Mouse (Mus musculus): Measurements from ENCODE around the gene Grik3. TPM values are rescaled to one million over a fixed set of nuclear protein-coding genes. Genes with fewer than 3 reads are reported as not detected.
A peak's percentile ranks its signal among the peaks of the same experiment; 100 is the strongest.

The Grik3 gene
- total and polyA plus RNA-seq, 2 experiments from 2014 or later: 3.3 to 24.6 TPM

DNA sequence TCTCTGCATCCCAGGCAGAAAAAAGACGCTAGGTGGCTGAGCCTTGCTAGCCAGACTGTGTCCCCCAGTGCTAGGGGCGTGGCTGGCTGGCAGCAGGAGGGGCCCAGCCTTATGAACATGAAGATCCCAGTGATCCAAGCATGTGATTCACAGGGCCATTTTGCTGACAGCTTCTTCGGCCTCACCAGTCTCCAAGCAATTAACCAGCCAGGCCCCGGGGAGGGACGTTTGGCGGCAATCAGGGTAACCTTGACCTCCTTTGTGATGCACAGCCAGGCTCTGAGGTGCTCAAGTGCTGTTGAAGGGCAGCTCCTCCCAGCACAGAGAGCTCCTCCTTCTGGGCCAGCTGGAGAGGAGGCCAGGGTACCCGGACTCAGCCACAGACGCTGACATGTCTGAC is 43.9 kb downstream of the Grik3 start:
- 16% methylated on average over 8 of the region's 8 CpGs for WGBS
- Histone ChIP-seq H3K9ac (replicated peaks; ENCODE audit: low read length, poor library complexity, severe bottlenecking) (no peak overlapping the region), H3K27me3 (ENCODE audit: insufficient read depth, low read length) (no peaks in the 10 kb centered on the region), H3K27ac (ENCODE audit: low read depth, low read length) (no peak overlapping the region), H3K4me1 (ENCODE audit: insufficient read depth, low read length) (no peaks in the 10 kb centered on the region; the same call in 1 of the 2 replicates), H3K4me3 (ENCODE audit: low read depth, low read length) (no peak overlapping the region), H3K36me3 (ENCODE audit: insufficient read depth, low read length) (no peaks in the 10 kb centered on the region), H3K4me2 (ENCODE audit: low read depth, low read length, poor library complexity, severe bottlenecking) (no peak overlapping the region), H3K9me3 (ENCODE audit: low read length) (no peaks in the 10 kb centered on the region)
- ATAC-seq (ENCODE audit: low FRiP score) (peak; percentile 25; the same call in 1 of the 2 replicates), DNase-seq (ENCODE audit: low spot score) (peak; percentile 24)
- TF ChIP-seq CTCF (IDR thresholded peaks at IDR 0.05): no peak

DNA sequence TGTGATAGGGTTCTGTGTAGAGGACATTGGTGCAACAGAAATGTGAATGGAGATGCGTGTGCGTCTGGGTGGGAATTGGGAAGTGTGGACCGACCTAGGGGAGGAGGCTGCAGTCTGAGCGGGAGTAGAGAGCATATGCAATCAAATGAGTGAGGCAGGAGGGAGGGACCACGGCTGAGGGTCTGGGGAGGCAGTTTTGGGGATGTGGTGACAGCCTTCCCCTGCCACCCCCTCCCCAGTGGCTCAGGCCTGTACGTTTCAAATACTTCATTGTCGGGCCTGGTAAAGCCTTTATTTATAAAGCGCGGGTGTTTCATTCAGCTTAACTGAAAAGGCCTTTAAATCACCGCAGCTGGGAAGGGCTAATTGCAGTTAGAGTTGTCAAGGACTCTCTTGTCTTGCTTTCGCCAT is 44.5 kb downstream of the Grik3 start:
- 15% methylated on average over 11 of the region's 11 CpGs for WGBS
- Histone ChIP-seq H3K36me3 (ENCODE audit: insufficient read depth, low read length) (no peaks in the 10 kb centered on the region), H3K4me3 (ENCODE audit: low read depth, low read length) (no peak overlapping the region), H3K27me3 (ENCODE audit: insufficient read depth, low read length) (no peaks in the 10 kb centered on the region), H3K9me3 (ENCODE audit: low read length) (no peaks in the 10 kb centered on the region), H3K9ac (replicated peaks; ENCODE audit: low read length, poor library complexity, severe bottlenecking) (no peak overlapping the region), H3K27ac (ENCODE audit: low read depth, low read length) (no peak overlapping the region), H3K4me2 (ENCODE audit: low read depth, low read length, poor library complexity, severe bottlenecking) (no peak overlapping the region), H3K4me1 (ENCODE audit: insufficient read depth, low read length) (no peaks in the 10 kb centered on the region; the same call in 1 of the 2 replicates)
- TF ChIP-seq CTCF (IDR thresholded peaks at IDR 0.05): no peak
- ATAC-seq (ENCODE audit: low FRiP score): 0 out of 2 replicates have a peak, but pooled peaks have one; percentile 44
- DNase-seq (ENCODE audit: low spot score): peak; percentile 58

DNA sequence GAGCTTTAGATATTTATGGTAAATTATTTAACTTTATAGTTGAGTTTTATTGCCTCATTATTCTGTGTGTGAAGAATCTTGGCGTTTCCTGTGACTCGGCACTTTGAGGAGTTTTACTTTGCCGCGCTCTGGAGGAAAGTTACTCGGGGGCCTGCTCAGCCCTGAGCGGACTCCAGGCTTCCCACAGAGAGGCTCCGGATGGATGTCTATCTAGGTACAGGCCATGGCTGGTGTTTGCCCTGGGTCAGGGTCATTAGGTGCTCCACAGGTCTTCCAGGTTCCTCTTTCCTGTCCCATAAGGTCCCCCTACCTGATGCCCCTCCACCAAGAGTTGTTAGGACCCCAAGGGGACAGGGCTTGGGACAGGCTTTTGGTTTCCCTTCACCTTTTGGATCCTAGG is 45.0 kb downstream of the Grik3 start:
- ATAC-seq (ENCODE audit: low FRiP score): no peak
- Histone ChIP-seq H3K9ac (replicated peaks; ENCODE audit: low read length, poor library complexity, severe bottlenecking) (no peak overlapping the region), H3K4me1 (ENCODE audit: insufficient read depth, low read length) (no peaks in the 10 kb centered on the region; the same call in 1 of the 2 replicates), H3K4me3 (ENCODE audit: low read depth, low read length) (no peak overlapping the region), H3K27ac (ENCODE audit: low read depth, low read length) (no peak overlapping the region), H3K4me2 (ENCODE audit: low read depth, low read length, poor library complexity, severe bottlenecking) (no peak overlapping the region), H3K27me3 (ENCODE audit: insufficient read depth, low read length) (no peaks in the 10 kb centered on the region), H3K36me3 (ENCODE audit: insufficient read depth, low read length) (no peaks in the 10 kb centered on the region), H3K9me3 (ENCODE audit: low read length) (no peaks in the 10 kb centered on the region)
- DNase-seq (ENCODE audit: low spot score): no peak
- no peak for TF ChIP-seq CTCF (IDR thresholded peaks at IDR 0.05)
- WGBS: 21% methylated on average over 7 of the region's 7 CpGs

DNA sequence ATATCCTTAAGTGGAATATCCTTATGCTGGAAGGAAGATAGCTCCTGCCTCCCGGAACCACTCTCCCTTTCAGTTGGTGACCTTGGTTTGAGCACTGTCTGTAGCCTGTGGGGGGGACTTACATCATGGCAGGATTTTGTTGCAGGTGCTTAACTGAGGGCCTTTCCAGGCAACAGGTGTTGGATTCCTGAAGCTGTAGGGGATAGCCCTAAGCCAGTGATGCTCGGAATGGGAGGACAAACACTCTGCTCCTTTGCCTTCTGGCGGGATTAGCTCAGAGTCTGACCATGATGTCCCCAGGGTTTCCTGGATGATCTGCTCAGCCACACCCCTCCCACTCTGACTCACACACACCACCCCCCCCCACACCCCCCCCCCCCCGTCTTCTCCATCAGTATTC is 45.5 kb downstream of the Grik3 start:
- H3K27me3 ChIP-seq (ENCODE audit: insufficient read depth, low read length): 0 out of 2 replicates have a peak, but pooled peaks cover 2% of the 10 kb centered on the region
- no peak overlapping the region for H3K27ac ChIP-seq (ENCODE audit: low read depth, low read length)
- ATAC-seq (ENCODE audit: low FRiP score): no peak
- H3K4me3 ChIP-seq (ENCODE audit: low read depth, low read length): no peak overlapping the region
- no peaks in the 10 kb centered on the region; the same call in 1 of the 2 replicates for H3K4me1 ChIP-seq (ENCODE audit: insufficient read depth, low read length)
- no peaks in the 10 kb centered on the region for H3K9me3 ChIP-seq (ENCODE audit: low read length)
- H3K9ac ChIP-seq (replicated peaks; ENCODE audit: low read length, poor library complexity, severe bottlenecking): no peak overlapping the region
- H3K4me2 ChIP-seq (ENCODE audit: low read depth, low read length, poor library complexity, severe bottlenecking): no peak overlapping the region
- DNase-seq (ENCODE audit: low spot score): no peak
- no peaks in the 10 kb centered on the region for H3K36me3 ChIP-seq (ENCODE audit: insufficient read depth, low read length)
- TF ChIP-seq CTCF (IDR thresholded peaks at IDR 0.05): no peak
- WGBS: 51% methylated on average over 3 of the region's 4 CpGs

DNA sequence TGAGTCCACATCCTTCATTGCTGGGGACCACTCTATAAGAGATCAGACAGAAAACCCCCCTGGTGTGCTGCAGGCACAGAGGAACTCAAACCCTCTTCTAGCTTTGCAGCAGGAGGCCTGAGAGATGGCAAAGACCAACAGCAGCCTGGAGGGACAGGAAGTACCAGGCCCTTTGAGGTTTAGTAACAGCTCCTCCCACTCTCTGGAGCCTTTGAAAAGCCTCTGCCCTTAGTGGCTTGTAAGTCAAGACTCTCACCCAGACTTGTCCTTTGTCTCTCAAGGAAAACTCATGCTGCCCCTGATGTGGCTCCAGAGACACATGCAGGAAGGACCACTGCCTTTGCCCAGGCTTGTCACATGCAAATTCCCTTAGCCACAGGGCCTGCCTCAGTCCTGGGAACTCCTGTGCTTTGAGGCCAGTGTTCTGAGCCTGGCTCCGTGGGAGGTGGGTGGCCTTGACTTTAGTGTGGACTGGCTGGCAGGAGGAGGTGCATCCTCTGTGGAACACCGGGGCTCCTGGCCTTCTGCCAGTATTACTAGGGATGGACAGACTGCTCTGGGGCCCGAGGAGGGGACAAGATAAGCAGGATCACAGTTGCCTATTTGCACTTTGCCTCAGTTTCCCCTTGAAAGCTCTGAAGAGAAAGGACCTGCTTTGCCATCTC is 47.9 kb downstream of the Grik3 start:
- ATAC-seq (ENCODE audit: low FRiP score) (no peak), DNase-seq (ENCODE audit: low spot score) (no peak)
- 0 out of 2 replicates have a peak, but pooled peaks cover 4% of the 10 kb centered on the region for H3K27me3 ChIP-seq (ENCODE audit: insufficient read depth, low read length)
- no peak overlapping the region for H3K4me3 ChIP-seq (ENCODE audit: low read depth, low read length)
- no peaks in the 10 kb centered on the region for H3K9me3 ChIP-seq (ENCODE audit: low read length)
- H3K27ac ChIP-seq (ENCODE audit: low read depth, low read length): no peak overlapping the region
- H3K4me2 ChIP-seq (ENCODE audit: low read depth, low read length, poor library complexity, severe bottlenecking): no peak overlapping the region
- 22% methylated on average over 3 of the region's 3 CpGs for WGBS
- H3K4me1 ChIP-seq (ENCODE audit: insufficient read depth, low read length): no peaks in the 10 kb centered on the region; the same call in 1 of the 2 replicates
- no peak overlapping the region for H3K9ac ChIP-seq (replicated peaks; ENCODE audit: low read length, poor library complexity, severe bottlenecking)
- no peaks in the 10 kb centered on the region for H3K36me3 ChIP-seq (ENCODE audit: insufficient read depth, low read length)
- no peak for TF ChIP-seq CTCF (IDR thresholded peaks at IDR 0.05)

DNA sequence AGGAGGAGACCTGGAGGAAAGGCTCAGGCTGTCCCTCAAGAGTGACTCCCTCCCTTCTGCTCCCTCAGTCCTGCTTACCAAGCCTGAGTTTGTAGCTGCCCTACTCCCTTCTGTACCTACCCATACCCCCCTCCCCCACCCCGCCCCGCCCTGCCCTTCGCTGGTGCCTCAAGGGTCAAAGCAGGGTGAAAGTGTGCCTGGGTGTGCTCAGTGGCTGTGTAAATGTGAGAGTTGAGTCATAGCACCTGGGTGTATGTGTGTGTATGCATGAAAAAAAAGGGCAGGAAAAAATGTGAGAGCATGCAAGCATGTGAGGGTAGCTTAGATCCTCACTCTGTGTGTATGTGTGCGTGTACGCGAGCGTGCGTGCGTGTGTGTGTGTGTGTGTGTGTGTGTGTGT is 49.1 kb downstream of the Grik3 start:
- 89% methylated on average over 9 of the region's 9 CpGs for WGBS
- Histone ChIP-seq H3K9me3 (ENCODE audit: low read length) (no peaks in the 10 kb centered on the region), H3K9ac (replicated peaks; ENCODE audit: low read length, poor library complexity, severe bottlenecking) (no peak overlapping the region), H3K36me3 (ENCODE audit: insufficient read depth, low read length) (no peaks in the 10 kb centered on the region), H3K27me3 (ENCODE audit: insufficient read depth, low read length) (0 out of 2 replicates have a peak, but pooled peaks cover 4% of the 10 kb centered on the region), H3K27ac (ENCODE audit: low read depth, low read length) (no peak overlapping the region), H3K4me1 (ENCODE audit: insufficient read depth, low read length) (no peaks in the 10 kb centered on the region; the same call in 1 of the 2 replicates), H3K4me3 (ENCODE audit: low read depth, low read length) (no peak overlapping the region), H3K4me2 (ENCODE audit: low read depth, low read length, poor library complexity, severe bottlenecking) (no peak overlapping the region)
- TF ChIP-seq CTCF (IDR thresholded peaks at IDR 0.05): no peak
- DNase-seq (ENCODE audit: low spot score) (no peak), ATAC-seq (ENCODE audit: low FRiP score) (no peak)

Measured in midbrain, postnatal 0 days (tissue).